In the genomic region with DNA sequence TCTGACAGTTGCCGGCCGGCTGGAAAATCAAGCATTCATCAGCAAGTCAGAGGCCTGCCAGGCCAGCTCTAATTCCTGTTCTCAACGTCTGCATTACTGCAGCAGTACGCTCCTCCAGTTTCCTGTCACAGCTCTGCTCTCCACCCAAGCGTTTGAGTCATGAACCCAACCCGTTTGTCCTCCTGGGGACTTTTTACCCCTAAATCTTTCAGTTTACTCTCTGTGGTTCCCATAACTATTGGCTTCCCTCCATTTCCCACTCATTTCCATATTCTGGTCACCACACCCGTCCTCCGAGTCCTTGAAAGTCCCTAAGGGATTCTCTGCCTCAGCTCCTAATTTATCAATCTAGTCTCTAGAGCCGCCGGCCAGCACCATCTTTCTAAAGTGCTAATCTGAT, we compare ENCODE assay signal across 20 mouse cellular contexts. TPM values are rescaled to one million over a fixed set of nuclear protein-coding genes. Genes with fewer than 3 reads are reported as not detected.
DNase-seq lines count a peak whose midpoint lies in the region; ATAC-seq and TF ChIP-seq lines count a peak whose summit lies in the region.
"Had no signal": no experiment of that assay in that cellular context is flagged by ENCODE, and none has a peak within 500 bp of the region (broad histone marks: within the 10 kb centered on the region; RNA-seq: fewer than 3 reads in every experiment).

No protein-coding gene starts in this region.

- no peak overlapping the region for H3K27ac ChIP-seq in embryonic facial prominence, embryonic 14.5 days (replicated peaks; ENCODE audit: low read depth, low read length)
- H3K27ac ChIP-seq in embryonic facial prominence, embryonic 10.5 days (replicated peaks): no peak overlapping the region
- H3K27ac ChIP-seq in heart, embryonic 12.5 days (ENCODE audit: poor library complexity, severe bottlenecking): no peak overlapping the region
- no peak overlapping the region for H3K27ac ChIP-seq in lung, embryonic 14.5 days (ENCODE audit: low read depth)
- H3K27ac ChIP-seq: embryonic facial prominence, embryonic 15.5 days; limb, embryonic 12.5 days had no signal

- no peaks in the 10 kb centered on the region for H3K36me3 ChIP-seq in embryonic facial prominence, embryonic 14.5 days (ENCODE audit: control insufficient read depth, insufficient read depth, low read length)
- no peaks in the 10 kb centered on the region for H3K36me3 ChIP-seq in embryonic facial prominence, embryonic 10.5 days (replicated peaks)
- H3K36me3 ChIP-seq in heart, embryonic 12.5 days: no peaks in the 10 kb centered on the region
- no peaks in the 10 kb centered on the region for H3K36me3 ChIP-seq in lung, embryonic 14.5 days (ENCODE audit: insufficient read depth)
- H3K36me3 ChIP-seq: embryonic facial prominence, embryonic 15.5 days; G1E; limb, embryonic 12.5 days had no signal

- no peak overlapping the region for H3K9ac ChIP-seq in embryonic facial prominence, embryonic 14.5 days (ENCODE audit: low read depth, low read length)
- H3K9ac ChIP-seq in heart, embryonic 12.5 days: no peak overlapping the region
- H3K9ac ChIP-seq in lung, embryonic 14.5 days: no peak overlapping the region
- H3K9ac ChIP-seq: embryonic facial prominence, embryonic 15.5 days; forebrain, postnatal 0 days; limb, embryonic 12.5 days had no signal

- no peak for ATAC-seq in embryonic facial prominence, embryonic 14.5 days (ENCODE audit: low read depth)
- ATAC-seq in heart, embryonic 12.5 days (ENCODE audit: insufficient number of reproducible peaks, low FRiP score): no peak
- no peak for ATAC-seq in lung, embryonic 14.5 days (ENCODE audit: insufficient read depth)
- ATAC-seq: forebrain, postnatal 0 days had no signal

- no peak for TF ChIP-seq CTCF in lung, embryonic 14.5 days (IDR thresholded peaks at IDR 0.05; ENCODE audit: low read depth)
- TF ChIP-seq CTCF in lung, adult 2 months (IDR thresholded peaks at IDR 0.05; ENCODE audit: insufficient read depth, low read length): no peak

- H3K27me3 ChIP-seq in embryonic facial prominence, embryonic 14.5 days (replicated peaks; ENCODE audit: control insufficient read depth, insufficient read depth, low read length): no peaks in the 10 kb centered on the region
- 0 out of 2 replicates have a peak, but pooled peaks cover 13% of the 10 kb centered on the region for H3K27me3 ChIP-seq in embryonic facial prominence, embryonic 10.5 days (replicated peaks; ENCODE audit: low read depth, poor library complexity, severe bottlenecking)
- H3K27me3 ChIP-seq in heart, embryonic 12.5 days (replicated peaks): no peaks in the 10 kb centered on the region
- no peaks in the 10 kb centered on the region for H3K27me3 ChIP-seq in lung, embryonic 14.5 days (ENCODE audit: insufficient read depth, low read length)
- H3K27me3 ChIP-seq: embryonic facial prominence, embryonic 15.5 days; megakaryocyte, embryonic 14.5 days had no signal

- no peaks in the 10 kb centered on the region for H3K9me3 ChIP-seq in embryonic facial prominence, embryonic 14.5 days (ENCODE audit: control insufficient read depth, low read length)
- H3K9me3 ChIP-seq in embryonic facial prominence, embryonic 10.5 days: no peaks in the 10 kb centered on the region
- H3K9me3 ChIP-seq in heart, embryonic 12.5 days (replicated peaks): no peaks in the 10 kb centered on the region
- no peaks in the 10 kb centered on the region for H3K9me3 ChIP-seq in lung, embryonic 14.5 days (ENCODE audit: low read depth, low read length)
- H3K9me3 ChIP-seq: embryonic facial prominence, embryonic 15.5 days; G1E; limb, embryonic 12.5 days; megakaryocyte, embryonic 14.5 days had no signal

- no peak overlapping the region for H3K4me2 ChIP-seq in embryonic facial prominence, embryonic 14.5 days (ENCODE audit: low read depth, low read length)
- H3K4me2 ChIP-seq in heart, embryonic 12.5 days: no peak overlapping the region
- no peak overlapping the region for H3K4me2 ChIP-seq in lung, embryonic 14.5 days
- H3K4me2 ChIP-seq: embryonic facial prominence, embryonic 15.5 days; limb, embryonic 12.5 days had no signal

- TF ChIP-seq POLR2A in lung, adult 2 months (IDR thresholded peaks at IDR 0.05; ENCODE audit: borderline replicate concordance, extremely low read depth, low read depth, low read length): no peak

- peaks cover 7% of the 10 kb centered on the region; the same call in 1 of the 2 replicates for H3K4me1 ChIP-seq in embryonic facial prominence, embryonic 14.5 days (ENCODE audit: control insufficient read depth, insufficient read depth, low read length)
- H3K4me1 ChIP-seq in embryonic facial prominence, embryonic 10.5 days: no peaks in the 10 kb centered on the region
- H3K4me1 ChIP-seq in heart, embryonic 12.5 days (replicated peaks): 0 out of 2 replicates have a peak, but pooled peaks cover 5% of the 10 kb centered on the region
- H3K4me1 ChIP-seq in lung, embryonic 14.5 days (ENCODE audit: insufficient read depth): no peaks in the 10 kb centered on the region
- no peaks in the 10 kb centered on the region for H3K4me1 ChIP-seq in lung, adult 2 months (ENCODE audit: control insufficient read depth, insufficient read depth, low read length)
- H3K4me1 ChIP-seq: embryonic facial prominence, embryonic 15.5 days; megakaryocyte, embryonic 14.5 days had no signal

- 46% methylated on average over 10 of the region's 10 CpGs for WGBS in embryonic facial prominence, embryonic 14.5 days
- WGBS in embryonic facial prominence, embryonic 10.5 days: 74% methylated on average over 10 of the region's 10 CpGs
- 37% methylated on average over 10 of the region's 10 CpGs for WGBS in heart, embryonic 12.5 days
- 36% methylated on average over 10 of the region's 10 CpGs for WGBS in lung, embryonic 14.5 days
- 46% methylated on average over 10 of the region's 10 CpGs for WGBS in lung, adult 2 months

- H3K4me3 ChIP-seq in embryonic facial prominence, embryonic 14.5 days (ENCODE audit: low read depth, low read length): no peak overlapping the region
- H3K4me3 ChIP-seq in embryonic facial prominence, embryonic 10.5 days: no peak overlapping the region
- H3K4me3 ChIP-seq in heart, embryonic 12.5 days: no peak overlapping the region
- no peak overlapping the region for H3K4me3 ChIP-seq in lung, embryonic 14.5 days (ENCODE audit: low read depth, low read length)
- H3K4me3 ChIP-seq in lung, adult 2 months (replicated peaks; ENCODE audit: extremely low read depth, low read depth, low read length): no peak overlapping the region
- H3K4me3 ChIP-seq: embryonic facial prominence, embryonic 15.5 days; limb, embryonic 12.5 days; megakaryocyte, embryonic 14.5 days; myocyte had no signal

- DNase-seq in embryonic facial prominence, embryonic 14.5 days (ENCODE audit: low spot score): peak; percentile 63
- DNase-seq in embryonic facial prominence, embryonic 10.5 days (ENCODE audit: low spot score): no peak
- peak; percentile 11 to 15 for DNase-seq in heart, adult 9 months (ENCODE audit: low spot score in 2 of 2)
- DNase-seq in lung, embryonic 14.5 days: peak; percentile 28
- no peak for DNase-seq in lung, adult 2 months
- DNase-seq in skeletal muscle tissue, adult 2 months (ENCODE audit: low read depth, low spot score): peak; percentile 49
- no peak for DNase-seq in cerebellum, adult 8-10 months
- DNase-seq: adrenal gland, postnatal 14 days; cerebellum, postnatal 14 days; forebrain, postnatal 0 days; kidney, adult 11 months; midbrain, embryonic 14.5 days; spleen, adult 18-20 months; thymus, postnatal 4 days had no signal

RNA-seq across cellular contexts. Expression of a gene that starts 42.8 kb away (rescaled TPM):
- 10.9 and 12.1 TPM in 2 replicates for polyA plus RNA-seq in embryonic facial prominence, embryonic 14.5 days (2014; fragmentation: Nextera tagmentation; extraction: Ambion mirVana)
- 9.5 and 11.8 TPM in 2 replicates for polyA plus RNA-seq in embryonic facial prominence, embryonic 10.5 days (2016; fragmentation: Nextera tagmentation; extraction: Ambion mirVana)
- polyA plus RNA-seq in heart, embryonic 12.5 days (2016; fragmentation: Nextera tagmentation; extraction: Ambion mirVana): 3.9 and 4.6 TPM in 2 replicates
- 0.84 and 1.1 TPM in 2 replicates for polyA plus RNA-seq in lung, embryonic 14.5 days (2014; fragmentation: Nextera tagmentation; extraction: Ambion mirVana)
- polyA plus RNA-seq in lung, adult 2 months (2012; rRNA removed): 5.5 and 6.3 TPM in 2 replicates
- polyA plus RNA-seq: G1E had no signal

Comparison
In these comparisons a context has a peak if more than half of its experiments do, and no peak if none do; other contexts are left out.
1. DNase-seq: peak in embryonic facial prominence, embryonic 14.5 days (single experiment), heart, adult 9 months (2 of 2), lung, embryonic 14.5 days (single experiment) and skeletal muscle tissue, adult 2 months (single experiment); none in embryonic facial prominence, embryonic 10.5 days (single experiment), lung, adult 2 months (single experiment) and cerebellum, adult 8-10 months (single experiment).